Mouse (Mus musculus) gastrocnemius, postnatal 4 days (tissue): ENCODE results near the gene Adprhl1. TPM values are rescaled to one million over a fixed set of nuclear protein-coding genes. Genes with fewer than 3 reads are reported as not detected.

ENCODE experiments used
- DNase-seq, 2 experiments: peaks; one replicate each; pipeline ENCODE4 v3.0.0; 2021 to 2022; ENCODE audit warnings: low spot score in 2 of 2, mixed read lengths in 2 of 2
- total RNA-seq, 2 experiments: library from RNA; stranded (reverse); gene quantifications; 2 replicates each; pipeline ENCODE4 v1.2.3; 2021

Gene Adprhl1
- total RNA-seq, 2 experiments from 2014 or later: 78.0 to 80.2 TPM

DNA sequence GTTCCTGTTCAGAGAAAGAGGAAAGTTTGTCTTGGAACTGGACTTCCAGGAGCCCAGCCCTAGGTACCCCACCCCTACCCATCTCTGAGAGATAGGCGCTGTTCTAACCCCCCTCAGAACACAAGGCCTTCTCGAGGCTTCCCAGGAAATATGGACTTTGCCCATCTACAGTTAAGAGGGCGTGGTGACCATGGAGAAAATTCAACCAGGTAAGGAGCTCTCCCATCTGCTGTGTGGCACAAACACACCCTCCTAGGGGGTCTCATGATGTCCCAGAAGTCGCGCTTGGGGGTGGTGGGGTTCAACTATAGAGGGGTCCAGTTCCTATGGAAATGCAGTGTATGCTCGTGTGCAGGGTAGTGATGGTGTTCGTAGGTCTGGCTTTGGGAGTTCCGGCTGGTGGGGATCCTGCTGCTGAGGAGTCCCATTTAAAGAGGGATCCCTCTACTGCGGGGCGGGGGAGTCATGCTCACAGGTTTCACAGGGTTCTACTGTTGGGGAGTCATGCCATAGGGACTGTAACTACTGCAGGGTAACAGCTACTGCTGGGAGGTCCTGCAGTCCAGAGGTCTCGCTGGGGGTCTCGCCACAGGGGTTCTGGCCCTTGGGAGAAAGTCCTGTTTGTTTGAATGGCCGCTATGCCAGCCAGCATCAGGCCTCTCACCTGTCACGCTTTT is 54.4 kb downstream of the Adprhl1 start:
- no peak for DNase-seq

DNA sequence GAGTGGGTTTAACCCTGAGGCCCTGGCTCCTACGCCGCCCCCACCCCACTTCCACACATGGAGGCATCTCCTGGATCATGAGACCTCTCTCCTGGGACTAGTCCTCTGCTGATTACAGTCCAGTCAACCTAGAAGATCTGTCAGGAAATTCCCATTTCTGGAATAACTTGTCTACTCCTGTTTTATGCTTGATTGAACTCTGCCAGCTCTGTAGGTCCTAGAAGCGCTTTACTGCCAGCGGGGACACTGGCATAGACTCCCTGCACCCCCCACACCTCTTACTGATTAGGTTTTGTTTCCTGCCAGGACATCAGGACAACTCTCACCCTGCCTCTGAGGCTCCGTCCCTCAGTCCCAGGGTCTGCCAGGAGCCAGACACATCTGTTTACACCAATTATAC is 56.5 kb downstream of the Adprhl1 start:
- DNase-seq: no peak

DNA sequence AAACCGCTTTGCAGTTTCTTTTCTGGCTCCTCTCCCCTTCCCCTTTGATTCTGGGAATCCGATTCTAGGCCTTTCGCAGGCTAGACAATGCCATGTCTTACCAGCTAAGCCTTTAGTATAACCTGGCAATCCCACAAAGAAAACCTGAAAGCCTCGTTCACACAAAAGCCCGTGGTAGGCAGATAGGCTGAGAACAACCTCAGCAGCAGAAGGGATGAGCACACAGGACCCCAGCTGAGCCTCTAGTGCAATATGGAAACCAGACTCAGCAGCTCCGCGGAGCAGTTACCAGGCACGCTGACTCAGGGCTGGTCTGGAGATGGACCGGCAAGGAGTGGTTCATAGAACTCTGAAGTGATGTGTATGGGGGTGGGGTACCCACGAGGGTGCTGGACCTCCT is 59.1 kb downstream of the Adprhl1 start:
- no peak for DNase-seq

GRCm38 (mm10) chr8:13190235-13190634 is 63.7 kb downstream of the Adprhl1 start:
- no peak for DNase-seq

GRCm38 (mm10) chr8:13188857-13189256 is 65.1 kb downstream of the Adprhl1 start:
- DNase-seq: no peak

DNA sequence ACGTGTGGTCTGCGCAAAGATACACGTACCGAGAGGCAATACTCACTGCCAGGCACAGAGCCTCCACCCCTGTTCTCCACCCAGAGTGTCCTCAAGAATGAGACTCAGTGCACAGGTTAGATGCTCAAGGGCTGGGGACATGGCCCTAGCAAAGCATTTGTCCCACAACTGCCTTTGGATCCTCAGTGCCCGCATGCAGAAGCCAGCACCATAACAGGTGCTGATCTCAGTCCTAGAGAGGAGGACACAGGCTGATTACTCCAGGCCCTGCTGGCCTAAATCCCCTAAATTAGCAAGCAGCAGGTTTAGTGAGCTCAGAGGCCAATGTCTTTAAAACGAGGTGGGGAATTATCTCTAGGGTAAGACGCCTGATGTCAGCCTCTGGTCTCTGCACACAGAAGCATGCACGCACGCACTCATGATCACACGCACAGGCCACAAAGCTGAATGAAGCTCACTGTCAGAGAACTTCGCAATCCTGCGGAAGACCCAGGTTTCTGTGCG is 65.9 kb downstream of the Adprhl1 start:
- DNase-seq: no peak

GRCm38 (mm10) chr8:13187638-13188037 is 66.3 kb downstream of the Adprhl1 start:
- DNase-seq: no peak

GRCm38 (mm10) chr8:13187229-13187628 is 66.7 kb downstream of the Adprhl1 start:
- no peak for DNase-seq

- no peak for DNase-seq
These were observed 67.1 kb downstream of the Adprhl1 start for GRCm38 (mm10) chr8:13186819-13187218.

- no peak for DNase-seq
These were observed 72.3 kb downstream of the Adprhl1 start for GRCm38 (mm10) chr8:13181691-13181976.

- DNase-seq: no peak
These were observed 72.9 kb downstream of the Adprhl1 start for GRCm38 (mm10) chr8:13180911-13181690.

- DNase-seq: no peak
These were observed 73.6 kb downstream of the Adprhl1 start for GRCm38 (mm10) chr8:13180408-13180807.

DNA sequence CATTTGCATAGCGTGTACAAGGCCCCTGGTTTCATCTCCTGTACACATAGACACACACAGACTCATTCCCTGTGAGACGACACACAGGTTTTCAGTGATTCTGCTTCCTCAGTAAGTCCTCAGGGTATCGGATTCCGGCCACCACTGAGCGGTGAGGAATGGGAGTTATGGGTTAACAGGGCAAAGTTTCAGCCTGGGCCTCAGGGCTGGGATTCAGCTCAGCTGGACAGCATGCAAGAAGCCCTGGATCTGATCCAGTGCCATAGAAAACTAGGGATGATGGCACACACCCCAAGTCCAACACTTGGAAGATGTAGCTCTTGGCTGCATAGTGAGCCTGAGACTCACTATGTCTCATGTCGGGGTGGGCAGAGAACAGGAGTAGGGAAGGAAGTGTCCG is 74.0 kb downstream of the Adprhl1 start:
- no peak for DNase-seq

GRCm38 (mm10) chr8:13179482-13179881 is 74.5 kb downstream of the Adprhl1 start:
- no peak for DNase-seq

DNA sequence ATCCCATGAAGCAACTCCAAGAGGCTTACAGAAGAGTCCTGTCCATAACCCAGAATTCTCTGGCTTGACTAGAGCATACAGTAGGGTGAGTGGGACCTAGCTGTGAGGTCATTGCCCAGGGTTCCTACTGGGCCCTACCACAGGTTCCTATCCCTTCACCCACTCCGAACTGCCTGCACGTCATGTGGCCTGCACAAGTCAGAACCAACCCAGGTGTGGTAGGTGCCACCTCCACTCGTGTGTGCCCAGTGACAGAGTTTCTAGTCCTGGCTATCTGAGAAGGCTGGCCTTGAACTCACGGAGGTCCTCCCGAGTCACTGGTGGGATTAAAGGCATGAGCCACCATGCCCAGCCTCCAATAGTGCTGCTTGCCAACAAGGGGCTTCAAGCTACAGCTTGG is 75.8 kb downstream of the Adprhl1 start:
- DNase-seq: no peak

DNA sequence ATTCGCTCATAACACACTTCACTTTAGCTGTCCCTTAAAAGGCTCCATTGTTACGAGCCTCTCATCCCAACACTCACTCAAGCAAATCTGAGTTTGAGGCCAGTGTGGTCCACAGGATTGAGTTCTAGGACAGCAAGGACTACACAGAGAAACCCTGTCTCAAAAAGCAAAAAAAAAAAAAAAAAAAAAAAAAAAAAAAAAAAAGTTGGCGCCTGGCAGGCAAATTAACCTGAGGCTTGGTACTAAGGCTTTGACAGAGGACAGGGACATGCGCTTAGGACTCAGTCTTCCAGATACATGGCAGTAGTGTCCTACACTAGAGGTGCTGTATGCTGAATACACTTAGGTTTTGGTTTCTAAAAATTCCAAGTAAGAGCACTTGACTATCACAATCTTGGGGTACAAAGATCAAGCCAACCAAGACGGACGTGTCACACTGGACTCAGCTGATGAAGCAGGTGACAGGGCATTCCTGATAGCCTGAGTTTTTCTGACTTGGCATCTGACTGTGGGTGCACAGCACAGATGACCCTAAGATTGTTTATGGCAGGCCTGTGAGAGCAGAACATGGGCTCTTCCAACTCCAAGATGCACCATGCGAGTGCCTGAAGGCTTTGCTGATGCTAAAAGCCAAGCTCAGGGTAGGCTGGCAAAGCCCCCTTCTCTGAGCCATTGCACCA is 76.6 kb downstream of the Adprhl1 start:
- no peak for DNase-seq

DNA sequence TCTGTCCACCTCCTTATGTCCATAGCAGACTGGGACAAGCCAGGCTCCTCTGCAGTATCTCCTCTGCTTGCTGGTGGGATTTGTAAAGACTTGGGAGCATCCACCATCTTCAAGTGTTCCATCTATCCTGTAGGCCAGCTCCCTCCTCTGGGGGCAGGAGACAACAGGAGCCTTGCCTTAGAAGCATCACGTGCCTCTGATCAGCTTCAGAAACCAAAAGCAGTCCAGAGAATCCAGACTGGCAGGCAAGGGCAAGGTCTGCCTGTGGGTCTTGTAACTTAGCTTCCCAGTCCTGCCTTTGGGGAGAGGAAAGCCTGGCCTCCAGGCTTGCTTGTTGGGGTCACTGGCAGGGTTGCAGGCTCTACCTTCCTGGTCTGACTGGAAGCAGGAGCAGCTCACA is 78.3 kb downstream of the Adprhl1 start:
- DNase-seq: no peak

DNA sequence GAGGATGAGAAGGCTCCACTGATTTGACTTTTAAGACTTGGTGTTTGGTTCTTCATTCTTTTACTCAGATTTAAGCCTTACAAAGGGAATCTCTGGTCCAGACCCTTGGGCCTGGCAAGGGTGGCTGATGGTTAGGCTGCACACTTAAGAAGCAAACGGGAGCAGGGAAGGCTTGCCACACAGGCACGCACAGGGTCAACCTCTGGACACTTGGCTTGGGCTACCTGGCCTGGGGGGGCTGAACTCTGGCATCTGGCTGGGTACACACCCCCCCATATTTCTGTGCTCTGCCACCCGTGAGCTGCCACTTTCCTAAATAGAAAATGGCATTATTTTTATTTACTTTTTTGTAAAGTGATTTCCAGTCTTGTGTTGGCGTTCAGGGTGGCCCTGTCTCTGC is 79.2 kb downstream of the Adprhl1 start:
- DNase-seq: no peak

GRCm38 (mm10) chr8:13174305-13174704 is 79.7 kb downstream of the Adprhl1 start:
- no peak for DNase-seq
